Mouse (Mus musculus): ENCODE data around the gene H2al2a. TPM values are rescaled to one million over a fixed set of nuclear protein-coding genes. Genes with fewer than 3 reads are reported as not detected.

H2al2a gene
- polyA plus RNA-seq, 1 experiment from 2014 or later, result not detected

- Histone ChIP-seq H3K4me2 (replicated peaks; ENCODE audit: low read depth, low read length) (peak overlapping the region; percentile 100; the same call in 1 of the 2 replicates), H3K27ac (ENCODE audit: low read length) (no peak overlapping the region), H3K9ac (replicated peaks; ENCODE audit: low read depth, low read length) (no peak overlapping the region), H3K36me3 (ENCODE audit: control insufficient read depth, insufficient read depth, low read length) (no peaks in the 10 kb centered on the region), H3K4me1 (ENCODE audit: control insufficient read depth, insufficient read depth, low read length) (no peaks in the 10 kb centered on the region), H3K4me3 (ENCODE audit: low read depth, low read length) (no peak overlapping the region), H3K9me3 (ENCODE audit: control insufficient read depth, low read depth, low read length) (no peaks in the 10 kb centered on the region), H3K27me3 (ENCODE audit: control insufficient read depth, insufficient read depth, low read length) (no peaks in the 10 kb centered on the region)
- 55% methylated on average over 5 of the region's 5 CpGs for WGBS
- no peak for ATAC-seq (ENCODE audit: insufficient number of reproducible peaks, insufficient read depth, low FRiP score, low read depth)
These were observed 28.4 kb upstream of the H2al2a start for GRCm38 (mm10) chr2:18025116-18025515.

- Histone ChIP-seq H3K9me3 (ENCODE audit: control insufficient read depth, low read depth, low read length) (no peaks in the 10 kb centered on the region), H3K9ac (replicated peaks; ENCODE audit: low read depth, low read length) (no peak overlapping the region), H3K4me2 (replicated peaks; ENCODE audit: low read depth, low read length) (no peak overlapping the region), H3K27me3 (ENCODE audit: control insufficient read depth, insufficient read depth, low read length) (no peaks in the 10 kb centered on the region), H3K4me3 (ENCODE audit: low read depth, low read length) (no peak overlapping the region), H3K27ac (ENCODE audit: low read length) (no peak overlapping the region), H3K4me1 (ENCODE audit: control insufficient read depth, insufficient read depth, low read length) (no peaks in the 10 kb centered on the region), H3K36me3 (ENCODE audit: control insufficient read depth, insufficient read depth, low read length) (no peaks in the 10 kb centered on the region)
- ATAC-seq (ENCODE audit: insufficient number of reproducible peaks, insufficient read depth, low FRiP score, low read depth), result no peak
- WGBS, result 56% methylated on average over 1 of the region's 1 CpGs
These were observed 26.1 kb upstream of the H2al2a start for GRCm38 (mm10) chr2:18022886-18023285.

- ATAC-seq (ENCODE audit: insufficient number of reproducible peaks, insufficient read depth, low FRiP score, low read depth), result no peak
- Histone ChIP-seq H3K4me2 (replicated peaks; ENCODE audit: low read depth, low read length) (no peak overlapping the region), H3K9ac (replicated peaks; ENCODE audit: low read depth, low read length) (no peak overlapping the region), H3K27ac (ENCODE audit: low read length) (no peak overlapping the region), H3K4me3 (ENCODE audit: low read depth, low read length) (no peak overlapping the region), H3K36me3 (ENCODE audit: control insufficient read depth, insufficient read depth, low read length) (no peaks in the 10 kb centered on the region), H3K9me3 (ENCODE audit: control insufficient read depth, low read depth, low read length) (no peaks in the 10 kb centered on the region), H3K4me1 (ENCODE audit: control insufficient read depth, insufficient read depth, low read length) (no peaks in the 10 kb centered on the region), H3K27me3 (ENCODE audit: control insufficient read depth, insufficient read depth, low read length) (no peaks in the 10 kb centered on the region)
- 86% methylated on average over 1 of the region's 1 CpGs for WGBS
These were observed 22.4 kb upstream of the H2al2a start for GRCm38 (mm10) chr2:18019122-18019521.

- Histone ChIP-seq H3K4me3 (ENCODE audit: low read depth, low read length) (no peak overlapping the region), H3K4me1 (ENCODE audit: control insufficient read depth, insufficient read depth, low read length) (no peaks in the 10 kb centered on the region), H3K27me3 (ENCODE audit: control insufficient read depth, insufficient read depth, low read length) (no peaks in the 10 kb centered on the region), H3K9me3 (ENCODE audit: control insufficient read depth, low read depth, low read length) (no peaks in the 10 kb centered on the region), H3K4me2 (replicated peaks; ENCODE audit: low read depth, low read length) (no peak overlapping the region), H3K27ac (ENCODE audit: low read length) (no peak overlapping the region), H3K36me3 (ENCODE audit: control insufficient read depth, insufficient read depth, low read length) (no peaks in the 10 kb centered on the region), H3K9ac (replicated peaks; ENCODE audit: low read depth, low read length) (no peak overlapping the region)
- no peak for ATAC-seq (ENCODE audit: insufficient number of reproducible peaks, insufficient read depth, low FRiP score, low read depth)
- 93% methylated on average over 6 of the region's 6 CpGs for WGBS
These were observed 20.6 kb upstream of the H2al2a start for GRCm38 (mm10) chr2:18017321-18017720.

- 100% methylated on average over 1 of the region's 1 CpGs for WGBS
- Histone ChIP-seq H3K4me1 (ENCODE audit: control insufficient read depth, insufficient read depth, low read length) (no peaks in the 10 kb centered on the region), H3K27ac (ENCODE audit: low read length) (no peak overlapping the region)
These were observed 19.9 kb upstream of the H2al2a start for GRCm38 (mm10) chr2:18016639-18017038.

GRCm38 (mm10) chr2:18015581-18015980 is 18.8 kb upstream of the H2al2a start:
- Histone ChIP-seq H3K4me3 (ENCODE audit: low read depth, low read length) (no peak overlapping the region), H3K4me1 (ENCODE audit: control insufficient read depth, insufficient read depth, low read length) (no peaks in the 10 kb centered on the region), H3K36me3 (ENCODE audit: control insufficient read depth, insufficient read depth, low read length) (no peaks in the 10 kb centered on the region), H3K27ac (ENCODE audit: low read length) (no peak overlapping the region), H3K27me3 (ENCODE audit: control insufficient read depth, insufficient read depth, low read length) (no peaks in the 10 kb centered on the region), H3K4me2 (replicated peaks; ENCODE audit: low read depth, low read length) (no peak overlapping the region), H3K9ac (replicated peaks; ENCODE audit: low read depth, low read length) (no peak overlapping the region), H3K9me3 (ENCODE audit: control insufficient read depth, low read depth, low read length) (no peaks in the 10 kb centered on the region)
- no peak for ATAC-seq (ENCODE audit: insufficient number of reproducible peaks, insufficient read depth, low FRiP score, low read depth)
- 64% methylated on average over 3 of the region's 3 CpGs for WGBS

More at GRCm38 (mm10) chr2:18016639-18017038, 19.9 kb upstream of the H2al2a start:
- no peak for ATAC-seq (ENCODE audit: insufficient number of reproducible peaks, insufficient read depth, low FRiP score, low read depth)
- Histone ChIP-seq H3K9me3 (ENCODE audit: control insufficient read depth, low read depth, low read length) (no peaks in the 10 kb centered on the region), H3K27me3 (ENCODE audit: control insufficient read depth, insufficient read depth, low read length) (no peaks in the 10 kb centered on the region), H3K4me2 (replicated peaks; ENCODE audit: low read depth, low read length) (no peak overlapping the region), H3K9ac (replicated peaks; ENCODE audit: low read depth, low read length) (no peak overlapping the region), H3K4me3 (ENCODE audit: low read depth, low read length) (no peak overlapping the region), H3K36me3 (ENCODE audit: control insufficient read depth, insufficient read depth, low read length) (no peaks in the 10 kb centered on the region)

- Histone ChIP-seq H3K4me3 (ENCODE audit: low read depth, low read length) (no peak overlapping the region), H3K4me1 (ENCODE audit: control insufficient read depth, insufficient read depth, low read length) (no peaks in the 10 kb centered on the region), H3K27ac (ENCODE audit: low read length) (no peak overlapping the region), H3K4me2 (replicated peaks; ENCODE audit: low read depth, low read length) (no peak overlapping the region), H3K36me3 (ENCODE audit: control insufficient read depth, insufficient read depth, low read length) (no peaks in the 10 kb centered on the region), H3K9ac (replicated peaks; ENCODE audit: low read depth, low read length) (no peak overlapping the region), H3K9me3 (ENCODE audit: control insufficient read depth, low read depth, low read length) (no peaks in the 10 kb centered on the region), H3K27me3 (ENCODE audit: control insufficient read depth, insufficient read depth, low read length) (no peaks in the 10 kb centered on the region)
- WGBS, result 89% methylated on average over 3 of the region's 3 CpGs
- ATAC-seq (ENCODE audit: insufficient number of reproducible peaks, insufficient read depth, low FRiP score, low read depth), result no peak
These were observed 16.1 kb upstream of the H2al2a start for GRCm38 (mm10) chr2:18012866-18013265.

- no peak for ATAC-seq (ENCODE audit: insufficient number of reproducible peaks, insufficient read depth, low FRiP score, low read depth)
- Histone ChIP-seq H3K9me3 (ENCODE audit: control insufficient read depth, low read depth, low read length) (no peaks in the 10 kb centered on the region), H3K4me3 (ENCODE audit: low read depth, low read length) (no peak overlapping the region), H3K4me1 (ENCODE audit: control insufficient read depth, insufficient read depth, low read length) (no peaks in the 10 kb centered on the region), H3K4me2 (replicated peaks; ENCODE audit: low read depth, low read length) (no peak overlapping the region), H3K9ac (replicated peaks; ENCODE audit: low read depth, low read length) (no peak overlapping the region), H3K36me3 (ENCODE audit: control insufficient read depth, insufficient read depth, low read length) (no peaks in the 10 kb centered on the region), H3K27me3 (ENCODE audit: control insufficient read depth, insufficient read depth, low read length) (no peaks in the 10 kb centered on the region), H3K27ac (ENCODE audit: low read length) (no peak overlapping the region)
- 86% methylated on average over 6 of the region's 6 CpGs for WGBS
These were observed 14.5 kb upstream of the H2al2a start for GRCm38 (mm10) chr2:18011226-18011625.

GRCm38 (mm10) chr2:18005137-18005536 is 8.4 kb upstream of the H2al2a start:
- Histone ChIP-seq H3K9ac (replicated peaks; ENCODE audit: low read depth, low read length) (no peak overlapping the region), H3K9me3 (ENCODE audit: control insufficient read depth, low read depth, low read length) (no peaks in the 10 kb centered on the region), H3K36me3 (ENCODE audit: control insufficient read depth, insufficient read depth, low read length) (no peaks in the 10 kb centered on the region), H3K4me3 (ENCODE audit: low read depth, low read length) (no peak overlapping the region), H3K27me3 (ENCODE audit: control insufficient read depth, insufficient read depth, low read length) (no peaks in the 10 kb centered on the region), H3K4me1 (ENCODE audit: control insufficient read depth, insufficient read depth, low read length) (no peaks in the 10 kb centered on the region), H3K27ac (ENCODE audit: low read length) (no peak overlapping the region), H3K4me2 (replicated peaks; ENCODE audit: low read depth, low read length) (no peak overlapping the region)
- 29% methylated on average over 8 of the region's 8 CpGs for WGBS
- no peak for ATAC-seq (ENCODE audit: insufficient number of reproducible peaks, insufficient read depth, low FRiP score, low read depth)
